Mouse (Mus musculus): ENCODE measurements around the gene Gli3. TPM values are rescaled to one million over a fixed set of nuclear protein-coding genes. Genes with fewer than 3 reads are reported as not detected.

The Gli3 gene
- 0.15 TPM for total RNA-seq (2023)

DNA sequence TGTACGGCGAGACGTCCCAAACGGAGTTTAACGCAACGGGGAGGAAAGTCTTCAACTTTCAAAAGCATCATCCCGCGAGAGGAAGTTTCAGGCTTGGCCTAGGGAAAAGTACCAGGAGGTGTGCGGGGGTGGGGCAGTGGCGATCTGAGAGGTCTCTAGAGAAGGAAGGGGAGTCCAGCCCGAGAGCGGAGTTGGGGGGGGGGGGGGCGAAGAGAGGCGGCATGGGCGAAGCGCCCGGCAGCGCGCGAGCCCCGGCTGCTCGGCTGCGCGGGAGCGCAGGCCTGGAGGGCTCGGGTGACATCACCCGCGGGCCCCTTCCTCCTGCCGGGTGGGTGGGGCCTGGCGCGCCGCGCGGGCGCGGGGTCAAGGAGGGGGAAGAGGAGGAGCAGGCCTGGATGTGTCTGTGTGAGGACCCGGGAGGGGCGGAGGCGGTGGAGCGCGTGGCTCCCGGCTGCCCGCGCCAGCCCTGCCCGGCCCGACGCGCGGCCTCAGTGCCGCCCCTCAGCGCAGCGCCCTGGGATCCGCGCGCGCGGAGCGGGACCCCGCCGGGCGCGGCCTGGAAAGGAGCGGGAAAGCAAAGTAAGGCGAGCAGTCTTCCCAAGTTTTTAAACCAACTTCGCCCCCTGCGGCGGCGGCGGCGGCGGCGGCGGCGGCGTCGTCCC is at the start of gene Gli3:
Gene Gli3 (plus strand): TSS at position 406 of the 662 bp plus-strand sequence.

